Mouse (Mus musculus) intestine, embryonic 16.5 days (tissue): Measurements from ENCODE around the gene Sept6. TPM values are rescaled to one million over a fixed set of nuclear protein-coding genes. Genes with fewer than 3 reads are reported as not detected.
"Not testable (repeated sequence)": the region's sequence is repeated elsewhere in the genome, so short reads cannot be mapped to it uniquely, and the experiment has no call there.

Experiments
- ATAC-seq: fragments of 200-750 bp; cut with Nextera tagmentation; 2 replicates; pipeline ENCODE4 v1.8.0; 2017; ENCODE audit warnings: moderate TSS enrichment, moderate library complexity
- H3K27ac ChIP-seq: fragments of 300-500 bp; sonication (generic); 2 replicates; pipeline ENCODE4 v1.5.1; 2014; ENCODE audit warnings: mild to moderate bottlenecking, low read length
- H3K27me3 ChIP-seq: fragments of 300-500 bp; sonication (generic); replicated peaks from 2 replicates; pipeline ENCODE4 v1.6.1; 2014; ENCODE audit warnings: low read length, control low read depth, mixed read lengths; ENCODE audit not compliant: control insufficient read depth, insufficient read depth
- H3K36me3 ChIP-seq: fragments of 300-500 bp; sonication (generic); 2 replicates; pipeline ENCODE4 v1.6.1; 2014; ENCODE audit warnings: low read length, control low read depth; ENCODE audit not compliant: control insufficient read depth, insufficient read depth
- H3K4me1 ChIP-seq: fragments of 300-500 bp; sonication (generic); 2 replicates; pipeline ENCODE4 v1.6.1; 2014; ENCODE audit warnings: low read length, control low read depth, mixed read lengths; ENCODE audit not compliant: control insufficient read depth, insufficient read depth
- H3K4me2 ChIP-seq: fragments of 300-500 bp; sonication (generic); 2 replicates; pipeline ENCODE4 v1.6.1; 2014; ENCODE audit warnings: low read depth, low read length, control low read depth
- H3K4me3 ChIP-seq: fragments of 300-500 bp; sonication (generic); 2 replicates; pipeline ENCODE4 v1.5.1; 2014; ENCODE audit warnings: mild to moderate bottlenecking, low read length
- H3K9ac ChIP-seq: fragments of 300-500 bp; sonication (generic); 2 replicates; pipeline ENCODE4 v1.6.1; 2014; ENCODE audit warnings: low read depth, low read length
- H3K9me3 ChIP-seq: fragments of 300-500 bp; sonication (generic); 2 replicates; pipeline ENCODE4 v1.6.1; 2016; ENCODE audit warnings: low read length, control low read depth; ENCODE audit not compliant: control insufficient read depth
- WGBS: fragments of 180-500 bp; shearing (Covaris S2); extraction: QIAGEN DNeasy Blood & Tissue Kit; methylation state at CpG from one replicate; pipeline ENCODE4 v1.1.7; 2014; 5-methylcytosine and 5-hydroxymethylcytosine counted together
- polyA plus RNA-seq: library from polyadenylated mRNA; unstranded; fragments of >200 nt; fragmentation: Nextera tagmentation; extraction: Ambion mirVana; gene quantifications from 2 replicates; pipeline ENCODE4 v1.2.1, GENCODE M21; 2015

Sept6 gene
- polyA plus RNA-seq, 1 experiment from 2014 or later = 12.1 TPM

DNA sequence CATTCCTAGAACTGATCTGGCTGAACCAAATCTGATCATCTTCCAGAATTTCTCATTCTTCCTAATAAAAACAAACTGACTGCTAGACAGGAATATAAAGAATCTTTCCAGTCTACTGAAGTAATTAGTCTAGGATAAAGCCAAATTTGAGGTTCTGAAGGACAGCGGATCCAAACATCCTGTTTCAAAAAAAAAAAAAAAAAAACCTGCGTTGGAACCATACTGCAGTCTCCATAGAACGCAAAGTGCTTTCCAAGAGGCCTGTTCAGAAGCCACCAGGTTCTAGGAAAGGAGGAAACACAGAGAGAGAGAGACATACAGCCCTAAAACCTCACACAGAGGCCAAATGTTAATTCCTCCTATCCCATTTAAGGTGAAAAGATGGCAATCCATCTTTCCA lies 89.9 kb downstream of the Sept6 start:
- Histone ChIP-seq H3K9me3 (no peaks in the 10 kb centered on the region), H3K27me3 (no peaks in the 10 kb centered on the region), H3K36me3 (no peaks in the 10 kb centered on the region), H3K4me3 (peak overlapping the region; percentile 61), H3K27ac (no peak overlapping the region), H3K9ac (peak overlapping the region; percentile 74; the same call in 1 of the 2 replicates), H3K4me1 (no peaks in the 10 kb centered on the region), H3K4me2 (peak overlapping the region; percentile 60)
- WGBS = 29% methylated on average over 3 of the region's 3 CpGs
- ATAC-seq = no peak

DNA sequence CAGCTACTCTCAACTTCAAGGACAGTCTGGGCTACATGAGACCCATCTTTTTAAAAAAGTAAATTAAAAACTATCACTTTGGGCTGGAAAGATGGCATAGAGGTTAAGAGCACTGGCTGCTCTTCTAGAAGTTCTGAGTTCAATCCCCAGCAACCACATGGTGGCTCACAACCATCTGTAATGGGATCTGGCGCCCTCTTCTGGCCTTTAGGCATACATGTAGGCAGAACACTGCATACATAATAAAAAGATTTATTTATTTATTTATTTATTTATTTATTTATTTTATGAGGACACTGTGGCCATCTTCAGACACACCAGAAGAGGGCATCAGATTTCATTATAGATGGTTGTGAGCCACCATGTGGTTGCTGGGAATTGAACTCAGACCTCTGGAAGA lies 92.7 kb downstream of the Sept6 start:
- H3K36me3 ChIP-seq = not testable (repeated sequence)
- 46% methylated on average over 1 of the region's 1 CpGs for WGBS

DNA sequence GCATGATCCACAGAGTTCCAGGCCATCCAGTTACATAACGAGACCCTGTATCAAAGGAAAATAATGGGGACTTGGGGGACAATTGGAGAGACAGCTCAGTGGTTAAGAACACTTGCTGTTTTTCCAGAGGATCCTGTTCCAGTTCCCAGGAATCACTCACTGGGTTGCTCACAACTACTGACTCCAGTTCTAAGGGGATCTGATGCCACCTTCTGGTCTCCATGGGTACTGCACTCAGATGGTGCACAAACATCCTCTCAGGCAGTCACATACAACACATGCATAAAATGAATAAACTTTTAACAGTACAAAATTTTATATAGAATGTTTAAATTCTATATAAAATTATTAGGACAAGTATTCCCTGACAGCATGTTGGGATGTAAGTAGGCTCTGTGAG lies 106.9 kb downstream of the Sept6 start:
- no peak overlapping the region for H3K27ac ChIP-seq
- 0 out of 2 replicates have a peak, but pooled peaks cover 2% of the 10 kb centered on the region for H3K9me3 ChIP-seq
- no peaks in the 10 kb centered on the region for H3K27me3 ChIP-seq
- H3K4me2 ChIP-seq = no peak overlapping the region
- H3K4me3 ChIP-seq = no peak overlapping the region
- 90% methylated on average over 1 of the region's 1 CpGs for WGBS
- no peaks in the 10 kb centered on the region for H3K4me1 ChIP-seq
- H3K9ac ChIP-seq = no peak overlapping the region
- no peaks in the 10 kb centered on the region; the same call in none of the 2 replicates for H3K36me3 ChIP-seq
- no peak for ATAC-seq

More for the DNA sequence above, 92.7 kb downstream of the Sept6 start:
- H3K27me3 ChIP-seq, H3K9me3 ChIP-seq, H3K4me3 ChIP-seq, H3K27ac ChIP-seq, H3K9ac ChIP-seq, H3K4me1 ChIP-seq, H3K4me2 ChIP-seq, ATAC-seq: not testable (repeated sequence)

DNA sequence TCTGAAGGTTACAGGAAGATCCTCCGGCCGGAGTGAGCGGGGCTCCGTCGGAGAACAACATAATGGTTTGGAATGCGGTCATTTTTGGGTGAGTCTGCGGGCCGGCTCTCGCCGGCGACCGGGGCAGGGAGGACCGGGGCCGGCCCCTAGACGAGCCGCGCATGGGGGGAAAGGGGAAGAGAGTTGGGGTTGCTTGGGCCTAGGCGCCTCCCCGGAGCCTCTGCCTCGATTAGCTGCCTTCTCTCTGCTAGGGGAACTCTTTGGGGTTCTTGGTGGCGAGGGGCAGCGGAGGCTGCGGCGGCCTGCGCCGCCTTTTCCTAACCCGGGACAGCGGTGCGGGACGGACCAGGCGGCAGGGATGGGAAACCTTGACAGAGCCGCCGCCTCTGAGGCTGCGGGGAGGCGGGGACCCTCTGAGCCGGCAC lies 116.9 kb downstream of the Sept6 start:
- WGBS = 21% methylated on average over 36 of the region's 36 CpGs
- peak overlapping the region; percentile 76 for H3K27ac ChIP-seq
- H3K4me2 ChIP-seq = peak overlapping the region; percentile 70
- peak; percentile 29 for ATAC-seq
- peak overlapping the region; percentile 69 for H3K4me3 ChIP-seq
- 0 out of 2 replicates have a peak, but pooled peaks cover 2% of the 10 kb centered on the region for H3K9me3 ChIP-seq
- H3K27me3 ChIP-seq = no peaks in the 10 kb centered on the region
- peak overlapping the region; percentile 82 for H3K9ac ChIP-seq
- no peaks in the 10 kb centered on the region for H3K4me1 ChIP-seq
- no peaks in the 10 kb centered on the region for H3K36me3 ChIP-seq

DNA sequence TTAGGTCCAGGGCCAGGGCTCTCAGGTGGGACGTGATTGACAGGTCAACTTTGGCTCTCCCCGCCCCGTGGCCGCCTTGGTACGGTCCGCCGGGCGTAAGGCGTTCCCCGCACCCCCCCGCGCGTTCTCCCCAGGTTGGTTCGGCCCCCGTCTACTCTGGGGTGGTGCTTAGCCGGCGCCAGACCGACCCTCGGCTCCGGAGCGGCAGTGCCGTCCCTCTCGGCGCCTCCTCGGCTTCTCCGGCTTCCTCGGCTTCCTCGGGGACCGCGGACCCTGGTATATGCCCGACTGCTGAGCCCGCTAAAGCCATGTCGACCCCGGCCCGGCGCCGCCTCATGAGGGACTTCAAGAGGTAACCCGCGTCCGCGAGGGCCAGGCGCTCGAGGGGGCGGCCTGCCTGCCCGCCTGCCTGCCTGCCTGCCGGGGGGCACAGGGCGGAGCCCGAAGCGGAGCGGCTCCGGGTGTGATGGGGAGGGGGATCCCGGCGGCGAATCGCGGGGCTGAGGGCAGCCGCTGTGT lies 117.4 kb downstream of the Sept6 start:
- no peaks in the 10 kb centered on the region for H3K4me1 ChIP-seq
- peak overlapping the region; percentile 69 for H3K4me3 ChIP-seq
- H3K4me2 ChIP-seq = peak overlapping the region; percentile 70
- ATAC-seq = peak; percentile 98
- WGBS = 16% methylated on average over 53 of the region's 57 CpGs
- 0 out of 2 replicates have a peak, but pooled peaks cover 2% of the 10 kb centered on the region for H3K9me3 ChIP-seq
- no peaks in the 10 kb centered on the region for H3K36me3 ChIP-seq
- H3K9ac ChIP-seq = peak overlapping the region; percentile 82
- no peaks in the 10 kb centered on the region for H3K27me3 ChIP-seq
- H3K27ac ChIP-seq = peak overlapping the region; percentile 76

DNA sequence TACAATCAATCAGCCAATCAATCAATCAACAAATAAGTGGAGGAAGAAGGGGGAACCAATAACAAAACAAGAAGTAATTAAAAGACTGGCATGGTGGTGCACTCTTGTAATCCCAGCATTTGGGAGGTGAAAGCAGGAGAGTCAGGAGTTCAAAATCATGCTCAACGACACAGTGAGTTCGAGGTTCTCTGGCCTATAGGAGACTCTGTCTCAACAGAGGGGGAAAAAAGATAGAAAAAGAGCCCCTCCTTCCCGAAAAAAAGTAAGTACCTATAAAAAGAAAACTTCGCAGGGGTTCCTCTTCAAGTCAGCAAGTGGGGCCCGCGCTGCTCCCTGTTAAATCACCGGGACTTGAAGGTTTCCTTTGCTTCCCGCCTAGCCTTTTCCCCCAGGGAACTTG lies 117.8 kb downstream of the Sept6 start, which contains the start of the genes Ube2a and C330007P06Rik:
Ube2a (plus strand) TSS at position 136 of the 400 bp plus-strand sequence.
C330007P06Rik (minus strand) TSS at position 347 of the 400 bp plus-strand sequence.
- 8% methylated on average over 7 of the region's 8 CpGs for WGBS
- H3K4me1 ChIP-seq = no peaks in the 10 kb centered on the region

DNA sequence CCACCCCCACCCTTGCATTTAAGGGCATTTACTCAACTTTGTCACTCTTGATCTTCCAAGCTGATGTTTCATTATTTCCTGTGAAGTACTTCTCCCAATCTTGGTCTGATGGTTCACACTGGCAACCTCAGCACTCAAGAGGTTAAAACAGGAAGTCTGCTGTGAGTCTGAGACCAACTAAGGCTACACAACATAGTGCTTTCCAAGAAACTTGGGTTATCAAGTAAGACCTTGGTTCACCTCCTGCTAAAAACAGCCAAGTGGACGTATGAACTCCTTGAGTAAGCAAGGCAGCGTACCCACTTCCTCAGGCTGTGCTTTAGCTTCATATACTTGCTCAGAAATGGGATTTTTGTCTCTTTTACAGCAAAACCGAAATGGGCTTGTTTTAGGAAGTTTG lies 121.2 kb downstream of the Sept6 start:
- Histone ChIP-seq H3K4me2 (no peak overlapping the region), H3K9me3 (0 out of 2 replicates have a peak, but pooled peaks cover 2% of the 10 kb centered on the region), H3K4me3 (no peak overlapping the region), H3K36me3 (no peaks in the 10 kb centered on the region), H3K27me3 (no peaks in the 10 kb centered on the region), H3K9ac (no peak overlapping the region), H3K27ac (no peak overlapping the region), H3K4me1 (no peaks in the 10 kb centered on the region)
- 69% methylated on average over 3 of the region's 3 CpGs for WGBS
- no peak for ATAC-seq

More for the DNA sequence above, 117.8 kb downstream of the Sept6 start, which contains the start of the genes Ube2a and C330007P06Rik:
- Histone ChIP-seq H3K9ac (peak within 1 kb of the TSS; percentile 82), H3K4me2 (peak within 1 kb of the TSS; percentile 70), H3K4me3 (peak within 1 kb of the TSS; percentile 69), H3K36me3 (no peaks in the 10 kb centered on the region), H3K9me3 (0 out of 2 replicates have a peak, but pooled peaks cover 2% of the 10 kb centered on the region), H3K27me3 (no peaks in the 10 kb centered on the region), H3K27ac (peak within 1 kb of the TSS; percentile 76)
- ATAC-seq = peak; percentile 49

DNA sequence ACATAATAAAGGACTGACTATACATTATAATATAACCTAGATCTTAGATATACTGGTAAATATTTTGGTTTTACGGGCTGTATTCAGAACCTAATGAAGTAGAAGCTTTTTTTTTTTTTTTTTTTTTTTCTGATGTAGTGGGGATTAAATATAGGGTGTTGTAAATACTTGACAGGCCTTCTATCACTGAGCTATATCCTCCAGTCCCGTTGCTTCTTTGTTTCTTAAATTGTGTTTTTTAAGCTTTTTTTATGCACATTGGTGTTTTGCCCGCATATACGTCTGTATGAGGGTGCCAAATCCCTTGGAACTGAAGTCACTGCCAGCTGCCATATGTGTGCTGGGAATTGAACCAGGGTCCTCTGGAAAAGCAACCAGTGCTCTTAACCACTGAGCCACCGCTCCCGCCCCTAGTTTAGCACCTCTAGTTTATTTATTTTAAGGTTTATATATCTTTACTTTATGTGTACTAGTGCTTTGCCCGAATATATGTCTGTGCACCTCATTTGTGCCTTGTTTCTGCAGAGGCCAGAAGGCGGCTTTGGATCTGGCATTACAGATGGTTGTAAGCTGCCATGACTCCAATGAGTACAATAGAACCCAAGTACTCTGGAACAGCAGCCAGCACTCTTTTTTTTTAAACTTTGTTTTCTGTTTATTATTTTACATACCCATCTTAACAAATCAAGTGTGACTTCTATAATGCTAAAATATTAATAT lies 126.8 kb downstream of the Sept6 start:
- WGBS = 44% methylated on average over 8 of the region's 8 CpGs
- peak; percentile 12; the same call in 1 of the 2 replicates for ATAC-seq
- H3K4me3 ChIP-seq = peak overlapping the region; percentile 49
- no peaks in the 10 kb centered on the region for H3K9me3 ChIP-seq
- H3K27ac ChIP-seq = no peak overlapping the region
- no peak overlapping the region for H3K9ac ChIP-seq
- H3K36me3 ChIP-seq = no peaks in the 10 kb centered on the region
- no peak overlapping the region for H3K4me2 ChIP-seq
- H3K4me1 ChIP-seq = peaks cover 3% of the 10 kb centered on the region; the same call in 1 of the 2 replicates
- no peaks in the 10 kb centered on the region for H3K27me3 ChIP-seq

DNA sequence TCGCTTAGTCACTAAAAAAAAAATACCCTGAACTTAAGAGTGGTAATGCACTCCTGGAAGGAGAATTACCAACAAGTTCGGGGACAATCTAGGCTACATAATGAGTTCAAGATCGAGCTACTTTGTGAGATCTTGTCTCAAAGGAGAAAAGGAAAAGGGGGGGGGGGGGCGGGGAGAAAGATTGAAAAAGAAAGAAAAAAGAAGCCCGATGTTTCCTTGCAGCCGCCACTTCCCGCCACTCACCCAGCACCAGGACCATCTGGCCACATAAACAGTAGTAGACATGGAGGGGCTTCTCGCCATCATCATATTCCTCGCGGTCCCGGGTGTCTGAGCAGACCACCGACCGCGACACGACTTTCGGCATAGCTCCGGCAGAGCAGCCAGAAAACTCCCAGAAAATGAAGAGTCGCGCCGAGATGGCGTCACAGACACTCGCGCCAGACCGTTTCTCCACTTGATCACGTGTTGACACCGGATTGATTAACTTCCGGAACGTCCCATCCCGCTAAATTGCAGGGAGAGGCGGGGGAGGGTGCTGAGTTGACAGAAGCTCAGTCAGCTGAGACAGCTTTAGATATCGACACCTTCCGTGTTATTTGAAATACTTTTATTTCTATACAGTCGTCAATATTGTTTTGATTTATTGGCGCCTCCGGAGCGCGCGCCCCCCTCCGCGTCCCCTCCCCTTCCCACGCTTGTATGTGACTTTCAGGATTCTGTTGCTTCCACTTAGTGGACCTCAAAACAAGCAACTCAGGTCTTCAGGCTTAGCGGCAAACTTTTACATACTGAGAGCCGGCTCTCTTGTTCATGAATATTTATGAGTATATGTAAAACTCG lies 127.6 kb downstream of the Sept6 start:
- H3K9ac ChIP-seq = peak overlapping the region; percentile 59
- peak; percentile 89 for ATAC-seq
- peak overlapping the region; percentile 49 for H3K4me3 ChIP-seq
- WGBS = 14% methylated on average over 43 of the region's 44 CpGs
- H3K27ac ChIP-seq = no peak overlapping the region
- H3K4me1 ChIP-seq = peaks cover 3% of the 10 kb centered on the region; the same call in 1 of the 2 replicates
- H3K4me2 ChIP-seq = peak overlapping the region; percentile 44
- no peaks in the 10 kb centered on the region for H3K36me3 ChIP-seq
- no peaks in the 10 kb centered on the region for H3K27me3 ChIP-seq
- no peaks in the 10 kb centered on the region for H3K9me3 ChIP-seq
